Mouse (Mus musculus) hindbrain, postnatal 0 days (tissue): ENCODE results near the gene Smyd3. TPM values are rescaled to one million over a fixed set of nuclear protein-coding genes. Genes with fewer than 3 reads are reported as not detected.
"Not testable (repeated sequence)": the region's sequence is repeated elsewhere in the genome, so short reads cannot be mapped to it uniquely, and the experiment has no call there.

ENCODE experiments used
- ATAC-seq: fragments of 200-750 bp; cut with Nextera tagmentation; 2 replicates; pipeline ENCODE4 v1.8.0; 2017; ENCODE audit warnings: mild to moderate bottlenecking, moderate TSS enrichment, moderate library complexity
- DNase-seq: peaks from one replicate; pipeline ENCODE4 v3.0.0-alpha.2; 2015; ENCODE audit warnings: low spot score
- H3K27ac ChIP-seq: fragments of 300-500 bp; sonication (generic); 2 replicates; pipeline ENCODE4 v1.5.1; 2014; ENCODE audit warnings: mild to moderate bottlenecking
- H3K27me3 ChIP-seq: fragments of 300-500 bp; sonication (generic); 2 replicates; pipeline ENCODE4 v1.6.1; 2014; ENCODE audit warnings: low read length, mixed read lengths; ENCODE audit not compliant: insufficient read depth
- H3K36me3 ChIP-seq: fragments of 300-500 bp; sonication (generic); 2 replicates; pipeline ENCODE4 v1.6.1; 2014; ENCODE audit warnings: low read length, mixed read lengths; ENCODE audit not compliant: insufficient read depth
- H3K4me1 ChIP-seq: fragments of 300-500 bp; sonication (generic); 2 replicates; pipeline ENCODE4 v1.6.1; 2014; ENCODE audit warnings: antibody characterized with exemption, low read length, mixed read lengths; ENCODE audit not compliant: insufficient read depth
- H3K4me2 ChIP-seq: fragments of 300-500 bp; sonication (generic); 2 replicates; pipeline ENCODE4 v1.6.1; 2014; ENCODE audit warnings: low read depth, mild to moderate bottlenecking, low read length, moderate library complexity, mixed read lengths
- H3K4me3 ChIP-seq: fragments of 300-500 bp; sonication (generic); 2 replicates; pipeline ENCODE4 v1.5.1; 2014; ENCODE audit warnings: low read length
- H3K9ac ChIP-seq: fragments of 300-500 bp; sonication (generic); replicated peaks from 2 replicates; pipeline ENCODE4 v1.6.1; 2014; ENCODE audit warnings: mild to moderate bottlenecking, low read length, moderate library complexity, mixed read lengths
- H3K9me3 ChIP-seq: fragments of 300-500 bp; sonication (generic); 2 replicates; pipeline ENCODE4 v1.6.1; 2016; ENCODE audit warnings: low read length, mixed read lengths
- CTCF ChIP-seq: IDR thresholded peaks from 2 replicates; pipeline ENCODE4 v1.5.1; 2016; ENCODE audit warnings: antibody characterized with exemption, control low read depth, low read depth
- WGBS: fragments of 180-500 bp; shearing (Covaris S2); extraction: QIAGEN DNeasy Blood & Tissue Kit; methylation state at CpG from one replicate; pipeline ENCODE4 v1.1.7; 2014; 5-methylcytosine and 5-hydroxymethylcytosine counted together
- polyA plus RNA-seq: library from polyadenylated mRNA; unstranded; fragments of >200 nt; fragmentation: Nextera tagmentation; extraction: Ambion mirVana; gene quantifications from 2 replicates; pipeline ENCODE4 v1.2.1, GENCODE M21; 2015
- total RNA-seq: library from RNA; depleted of rRNA; stranded (reverse); fragments of >200 nt; gene quantifications from 2 replicates; pipeline ENCODE4 v1.2.3, GENCODE M21; 2014

Gene Smyd3
- total and polyA plus RNA-seq, 2 experiments from 2014 or later = 15.4 to 26.1 TPM

DNA sequence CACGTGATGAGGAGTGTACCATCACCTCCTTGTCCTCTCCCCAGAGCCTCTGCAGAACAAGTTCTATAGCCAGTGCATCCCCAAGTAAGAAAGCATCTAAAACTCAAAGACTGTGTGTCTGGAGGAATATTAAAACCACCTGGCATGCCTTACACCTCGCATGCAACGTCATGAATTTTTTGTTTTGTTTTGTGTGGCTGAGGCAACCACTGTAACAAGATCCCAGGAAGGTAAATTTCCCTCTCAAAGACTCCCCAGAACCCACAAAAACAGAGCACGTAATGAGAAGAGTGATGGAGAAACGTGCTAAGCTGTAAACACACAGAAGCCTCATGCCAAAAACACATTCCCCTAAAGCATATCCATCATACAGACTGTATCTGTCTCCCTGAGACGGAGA, 222.2 kb downstream of the Smyd3 start:
- TF ChIP-seq CTCF = no peak
- Histone ChIP-seq H3K9me3 (no peaks in the 10 kb centered on the region), H3K4me3 (no peak overlapping the region), H3K4me2 (no peak overlapping the region), H3K9ac (no peak overlapping the region), H3K27me3 (no peaks in the 10 kb centered on the region), H3K4me1 (no peaks in the 10 kb centered on the region), H3K36me3 (no peaks in the 10 kb centered on the region), H3K27ac (no peak overlapping the region)
- WGBS = 74% methylated on average over 6 of the region's 6 CpGs
- ATAC-seq (no peak), DNase-seq (no peak)

DNA sequence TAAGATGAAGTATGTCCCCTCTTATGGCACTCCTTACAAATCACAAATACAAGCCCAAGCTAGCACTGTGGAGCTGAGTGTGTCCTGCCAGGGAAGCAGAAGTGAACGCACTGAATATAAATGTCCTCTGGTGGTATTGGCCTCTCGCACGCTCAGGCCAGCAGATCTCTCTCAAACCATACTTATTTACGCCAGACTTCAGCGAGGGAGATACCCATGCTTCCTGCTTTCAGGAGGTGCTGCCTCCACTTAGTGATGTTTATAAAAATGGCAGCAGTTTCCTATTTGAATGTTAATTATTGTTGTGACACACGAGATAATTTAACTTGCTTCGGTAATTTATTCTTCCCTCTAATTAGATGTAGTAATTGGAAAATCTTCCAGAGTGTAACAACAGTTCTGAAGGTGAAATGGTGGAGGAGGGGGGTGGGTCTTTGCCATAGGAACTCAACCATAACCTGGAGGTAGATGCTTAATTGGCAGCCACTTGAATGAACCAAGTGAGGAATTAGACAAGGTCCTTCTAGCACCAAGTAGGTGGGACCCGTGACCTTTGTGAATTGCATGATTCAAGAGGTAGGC, 224.0 kb downstream of the Smyd3 start:
- WGBS = 74% methylated on average over 8 of the region's 8 CpGs
- no peak overlapping the region for H3K27ac ChIP-seq

DNA sequence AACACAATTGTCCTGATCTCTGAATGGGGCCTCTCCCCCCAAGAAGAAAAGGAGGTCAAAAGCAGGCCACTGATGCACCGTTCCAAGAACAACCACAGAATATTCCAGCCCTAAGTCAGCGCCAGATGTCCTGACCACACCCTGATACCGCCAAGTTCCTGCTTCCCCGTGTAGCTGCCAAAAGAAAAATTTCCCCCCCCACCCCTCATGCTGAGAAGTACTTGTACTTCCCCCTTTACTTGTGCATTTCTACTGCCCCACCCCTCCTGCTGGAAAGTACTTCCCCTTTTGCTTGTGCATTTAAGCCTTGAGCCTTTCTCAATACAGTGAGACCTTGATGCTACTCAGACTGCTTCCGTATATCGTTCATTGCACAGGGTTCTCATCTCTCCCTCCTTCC, 227.7 kb downstream of the Smyd3 start:
- H3K27ac ChIP-seq, H3K36me3 ChIP-seq, H3K9me3 ChIP-seq, H3K4me1 ChIP-seq, H3K4me3 ChIP-seq, H3K27me3 ChIP-seq, ATAC-seq, DNase-seq, H3K4me2 ChIP-seq, H3K9ac ChIP-seq: not testable (repeated sequence)
- 90% methylated on average over 6 of the region's 6 CpGs for WGBS

More for the DNA sequence above, 224.0 kb downstream of the Smyd3 start:
- no peak for TF ChIP-seq CTCF
- Histone ChIP-seq H3K36me3 (no peaks in the 10 kb centered on the region), H3K4me1 (no peaks in the 10 kb centered on the region), H3K9ac (no peak overlapping the region), H3K4me2 (no peak overlapping the region), H3K27me3 (no peaks in the 10 kb centered on the region), H3K4me3 (no peak overlapping the region), H3K9me3 (no peaks in the 10 kb centered on the region)
- no peak for DNase-seq
- no peak for ATAC-seq

DNA sequence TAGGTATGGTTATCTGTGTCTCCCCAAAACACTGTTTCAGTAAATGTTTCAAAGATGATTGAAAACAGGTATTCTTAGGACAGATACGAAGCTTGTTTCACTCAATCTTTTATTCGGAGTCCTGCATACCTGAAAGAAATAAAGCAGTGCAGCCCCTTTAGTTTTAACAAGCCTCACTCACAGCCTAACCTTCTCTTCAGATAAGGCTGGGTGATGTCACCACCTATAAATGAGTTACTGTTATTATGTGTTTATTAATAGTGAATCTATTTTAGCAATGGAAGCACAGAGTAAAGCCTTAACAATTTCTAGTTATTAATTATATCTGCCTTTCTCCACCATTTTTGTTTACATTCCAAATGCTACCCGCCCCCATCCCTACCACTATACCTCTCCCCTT, 228.1 kb downstream of the Smyd3 start:
- ATAC-seq = no peak
- 95% methylated on average over 3 of the region's 3 CpGs for WGBS
- Histone ChIP-seq H3K4me2 (no peak overlapping the region), H3K4me3 (no peak overlapping the region), H3K27me3 (no peaks in the 10 kb centered on the region), H3K4me1 (no peaks in the 10 kb centered on the region), H3K27ac (no peak overlapping the region), H3K9me3 (no peaks in the 10 kb centered on the region), H3K9ac (no peak overlapping the region), H3K36me3 (no peaks in the 10 kb centered on the region)
- DNase-seq = no peak
- TF ChIP-seq CTCF = no peak

DNA sequence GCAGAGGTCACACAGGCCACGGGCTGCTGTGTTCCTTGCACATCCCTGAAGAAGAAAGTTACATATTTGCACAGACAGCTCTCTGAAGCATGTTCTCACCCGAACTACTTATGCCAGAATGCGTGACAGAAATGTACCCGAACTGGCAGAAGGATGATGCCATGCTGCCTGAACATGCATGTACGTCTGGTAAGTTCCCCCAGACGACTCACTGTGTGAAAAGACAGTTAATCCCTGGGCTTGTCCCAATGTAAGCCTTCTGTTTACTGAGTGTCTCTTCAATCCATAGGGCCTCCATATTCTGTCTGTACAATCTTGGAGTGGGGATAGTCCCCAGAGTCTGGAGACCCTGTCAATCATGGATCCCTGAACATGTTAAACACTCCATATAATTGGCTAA, 231.1 kb downstream of the Smyd3 start:
- Histone ChIP-seq H3K36me3 (no peaks in the 10 kb centered on the region), H3K9ac (no peak overlapping the region), H3K4me2 (no peak overlapping the region), H3K27ac (no peak overlapping the region), H3K27me3 (no peaks in the 10 kb centered on the region), H3K4me3 (no peak overlapping the region), H3K9me3 (no peaks in the 10 kb centered on the region), H3K4me1 (no peaks in the 10 kb centered on the region)
- ATAC-seq (no peak), DNase-seq (no peak)
- no peak for TF ChIP-seq CTCF
- 89% methylated on average over 6 of the region's 6 CpGs for WGBS

DNA sequence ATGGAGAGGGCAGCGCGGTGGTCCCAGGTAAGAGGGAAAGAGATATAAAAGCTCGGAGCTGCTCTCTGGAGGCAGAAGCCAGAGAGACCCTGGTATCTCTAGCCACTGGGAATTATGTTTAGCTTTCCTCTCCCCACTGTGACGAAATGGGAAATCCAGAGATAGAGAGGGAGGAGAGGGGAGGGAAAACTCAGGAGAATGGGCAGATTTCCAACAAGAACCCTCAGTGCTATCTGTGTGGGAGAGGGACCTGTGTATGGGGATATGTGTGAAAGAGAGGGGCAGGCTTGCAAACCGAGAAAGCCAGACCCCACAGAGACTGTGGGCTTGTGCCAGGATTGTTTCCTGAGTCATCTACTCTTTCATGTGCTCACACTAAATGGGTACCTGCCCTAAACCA, 235.0 kb downstream of the Smyd3 start:
- TF ChIP-seq CTCF = no peak
- Histone ChIP-seq H3K9me3 (no peaks in the 10 kb centered on the region), H3K36me3 (no peaks in the 10 kb centered on the region), H3K4me1 (no peaks in the 10 kb centered on the region), H3K4me2 (no peak overlapping the region), H3K27me3 (no peaks in the 10 kb centered on the region), H3K27ac (no peak overlapping the region), H3K4me3 (no peak overlapping the region), H3K9ac (no peak overlapping the region)
- WGBS = 77% methylated on average over 5 of the region's 5 CpGs
- no peak for ATAC-seq
- DNase-seq = no peak

DNA sequence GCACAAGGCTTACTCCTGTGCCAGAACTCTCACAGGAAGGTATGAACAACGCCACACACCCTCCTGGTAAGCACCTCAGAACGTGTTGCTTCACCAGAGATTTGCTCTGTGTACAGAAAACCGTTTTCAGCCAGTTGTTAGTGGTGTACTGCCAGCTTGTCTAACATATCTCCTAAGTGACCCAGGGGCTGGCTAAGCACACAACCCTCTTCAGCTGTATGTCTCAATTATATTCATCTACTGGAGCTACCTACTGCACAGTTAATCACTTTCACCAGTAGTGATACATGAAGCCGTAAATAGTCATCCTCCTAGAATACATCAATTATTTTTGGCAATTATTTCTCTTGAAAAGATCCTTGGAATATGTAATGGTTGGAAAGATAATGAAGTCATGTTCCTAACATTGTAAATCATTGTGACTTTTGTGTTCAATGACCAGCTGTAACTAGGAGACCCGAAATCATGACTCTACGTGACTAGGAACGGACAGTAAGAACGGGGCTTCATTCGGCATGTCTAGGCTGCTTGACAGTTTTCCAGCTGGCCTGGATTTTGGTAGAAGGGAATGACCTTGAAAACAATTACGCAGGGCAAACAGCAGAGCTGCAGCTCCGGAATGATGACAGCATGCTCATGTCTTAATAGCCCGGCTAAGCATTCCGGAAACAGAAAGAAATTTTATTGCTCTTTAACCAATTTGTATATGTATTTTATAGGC, 236.3 kb downstream of the Smyd3 start:
- 45% methylated on average over 13 of the region's 13 CpGs for WGBS

More for the DNA sequence above, 236.3 kb downstream of the Smyd3 start:
- Histone ChIP-seq H3K9ac (no peak overlapping the region), H3K4me3 (no peak overlapping the region), H3K9me3 (no peaks in the 10 kb centered on the region), H3K4me1 (no peaks in the 10 kb centered on the region), H3K4me2 (no peak overlapping the region), H3K36me3 (no peaks in the 10 kb centered on the region), H3K27me3 (no peaks in the 10 kb centered on the region), H3K27ac (no peak overlapping the region)
- DNase-seq (peak; percentile 72), ATAC-seq (peak; percentile 75)
- no peak for TF ChIP-seq CTCF
